Mouse (Mus musculus): Measurements from ENCODE around the gene Ush1g. TPM values are rescaled to one million over a fixed set of nuclear protein-coding genes. Genes with fewer than 3 reads are reported as not detected.

Gene Ush1g
- polyA plus RNA-seq, 1 experiment from 2014 or later: not detected

GRCm38 (mm10) chr11:115353375-115353774 lies 31.5 kb upstream of the Ush1g start:
- 83% methylated on average over 5 of the region's 5 CpGs for WGBS
- Histone ChIP-seq H3K4me2 (replicated peaks; ENCODE audit: low read depth, low read length) (no peak overlapping the region), H3K9me3 (ENCODE audit: low read length) (no peaks in the 10 kb centered on the region), H3K9ac (replicated peaks; ENCODE audit: low read depth) (no peak overlapping the region), H3K27ac (ENCODE audit: low read length) (no peak overlapping the region), H3K4me3 (ENCODE audit: low read depth, low read length) (no peak overlapping the region), H3K27me3 (replicated peaks; ENCODE audit: insufficient read depth, low read length) (no peaks in the 10 kb centered on the region), H3K4me1 (ENCODE audit: insufficient read depth, low read depth, low read length) (no peaks in the 10 kb centered on the region), H3K36me3 (ENCODE audit: insufficient read depth, low read length) (peaks cover 3% of the 10 kb centered on the region; the same call in 1 of the 2 replicates)
- DNase-seq (ENCODE audit: low spot score): no peak
- TF ChIP-seq EP300 (IDR thresholded peaks at IDR 0.05) (no peak), CTCF (IDR thresholded peaks at IDR 0.05) (no peak)
- ATAC-seq: no peak

- 24% methylated on average over 3 of the region's 4 CpGs for WGBS
- H3K4me3 ChIP-seq (ENCODE audit: low read depth, low read length): no peak overlapping the region
Measured at GRCm38 (mm10) chr11:115349976-115350375, 28.1 kb upstream of the Ush1g start.

GRCm38 (mm10) chr11:115348681-115349248 lies 26.9 kb upstream of the Ush1g start:
- Histone ChIP-seq H3K4me3 (ENCODE audit: low read depth, low read length) (no peak overlapping the region), H3K36me3 (ENCODE audit: insufficient read depth, low read length) (peaks cover 3% of the 10 kb centered on the region; the same call in 1 of the 2 replicates), H3K27me3 (replicated peaks; ENCODE audit: insufficient read depth, low read length) (0 out of 2 replicates have a peak, but pooled peaks cover 4% of the 10 kb centered on the region), H3K4me1 (ENCODE audit: insufficient read depth, low read depth, low read length) (no peaks in the 10 kb centered on the region), H3K4me2 (replicated peaks; ENCODE audit: low read depth, low read length) (no peak overlapping the region), H3K9ac (replicated peaks; ENCODE audit: low read depth) (no peak overlapping the region), H3K9me3 (ENCODE audit: low read length) (no peaks in the 10 kb centered on the region), H3K27ac (ENCODE audit: low read length) (no peak overlapping the region)
- DNase-seq (ENCODE audit: low spot score): no peak
- ATAC-seq: no peak
- TF ChIP-seq CTCF (IDR thresholded peaks at IDR 0.05): no peak
- no peak for TF ChIP-seq EP300 (IDR thresholded peaks at IDR 0.05)
- 39% methylated on average over 17 of the region's 17 CpGs for WGBS

More at GRCm38 (mm10) chr11:115349976-115350375, 28.1 kb upstream of the Ush1g start:
- no peaks in the 10 kb centered on the region for H3K9me3 ChIP-seq (ENCODE audit: low read length)
- TF ChIP-seq EP300 (IDR thresholded peaks at IDR 0.05): no peak
- TF ChIP-seq CTCF (IDR thresholded peaks at IDR 0.05): no peak
- H3K4me1 ChIP-seq (ENCODE audit: insufficient read depth, low read depth, low read length): no peaks in the 10 kb centered on the region
- H3K27ac ChIP-seq (ENCODE audit: low read length): no peak overlapping the region
- no peak overlapping the region for H3K9ac ChIP-seq (replicated peaks; ENCODE audit: low read depth)
- peaks cover 3% of the 10 kb centered on the region; the same call in 1 of the 2 replicates for H3K36me3 ChIP-seq (ENCODE audit: insufficient read depth, low read length)
- ATAC-seq (no peak), DNase-seq (ENCODE audit: low spot score) (no peak)
- H3K27me3 ChIP-seq (replicated peaks; ENCODE audit: insufficient read depth, low read length): 0 out of 2 replicates have a peak, but pooled peaks cover 4% of the 10 kb centered on the region
- H3K4me2 ChIP-seq (replicated peaks; ENCODE audit: low read depth, low read length): no peak overlapping the region

GRCm38 (mm10) chr11:115345515-115345914 lies 23.7 kb upstream of the Ush1g start:
- no peak overlapping the region for H3K4me3 ChIP-seq (ENCODE audit: low read depth, low read length)
- 30% methylated on average over 7 of the region's 7 CpGs for WGBS
- H3K4me2 ChIP-seq (replicated peaks; ENCODE audit: low read depth, low read length): no peak overlapping the region
- ATAC-seq (no peak), DNase-seq (ENCODE audit: low spot score) (no peak)
- TF ChIP-seq EP300 (IDR thresholded peaks at IDR 0.05): no peak
- no peak for TF ChIP-seq CTCF (IDR thresholded peaks at IDR 0.05)
- 0 out of 2 replicates have a peak, but pooled peaks cover 4% of the 10 kb centered on the region for H3K27me3 ChIP-seq (replicated peaks; ENCODE audit: insufficient read depth, low read length)
- H3K36me3 ChIP-seq (ENCODE audit: insufficient read depth, low read length): no peaks in the 10 kb centered on the region
- no peak overlapping the region for H3K9ac ChIP-seq (replicated peaks; ENCODE audit: low read depth)
- no peaks in the 10 kb centered on the region for H3K4me1 ChIP-seq (ENCODE audit: insufficient read depth, low read depth, low read length)
- no peak overlapping the region for H3K27ac ChIP-seq (ENCODE audit: low read length)
- no peaks in the 10 kb centered on the region for H3K9me3 ChIP-seq (ENCODE audit: low read length)

GRCm38 (mm10) chr11:115344967-115345366 lies 23.1 kb upstream of the Ush1g start:
- H3K36me3 ChIP-seq (ENCODE audit: insufficient read depth, low read length): no peaks in the 10 kb centered on the region
- H3K27me3 ChIP-seq (replicated peaks; ENCODE audit: insufficient read depth, low read length): 0 out of 2 replicates have a peak, but pooled peaks cover 4% of the 10 kb centered on the region
- H3K9ac ChIP-seq (replicated peaks; ENCODE audit: low read depth): no peak overlapping the region
- no peak overlapping the region for H3K4me3 ChIP-seq (ENCODE audit: low read depth, low read length)
- TF ChIP-seq EP300 (IDR thresholded peaks at IDR 0.05) (no peak), CTCF (IDR thresholded peaks at IDR 0.05) (no peak)
- H3K4me2 ChIP-seq (replicated peaks; ENCODE audit: low read depth, low read length): no peak overlapping the region
- H3K9me3 ChIP-seq (ENCODE audit: low read length): no peaks in the 10 kb centered on the region
- no peak for DNase-seq (ENCODE audit: low spot score)
- ATAC-seq: no peak
- H3K27ac ChIP-seq (ENCODE audit: low read length): no peak overlapping the region
- 13% methylated on average over 11 of the region's 12 CpGs for WGBS
- no peaks in the 10 kb centered on the region for H3K4me1 ChIP-seq (ENCODE audit: insufficient read depth, low read depth, low read length)

- Histone ChIP-seq H3K27me3 (replicated peaks; ENCODE audit: insufficient read depth, low read length) (no peaks in the 10 kb centered on the region), H3K4me2 (replicated peaks; ENCODE audit: low read depth, low read length) (no peak overlapping the region), H3K36me3 (ENCODE audit: insufficient read depth, low read length) (no peaks in the 10 kb centered on the region), H3K27ac (ENCODE audit: low read length) (no peak overlapping the region), H3K9me3 (ENCODE audit: low read length) (no peaks in the 10 kb centered on the region), H3K4me1 (ENCODE audit: insufficient read depth, low read depth, low read length) (no peaks in the 10 kb centered on the region), H3K9ac (replicated peaks; ENCODE audit: low read depth) (no peak overlapping the region), H3K4me3 (ENCODE audit: low read depth, low read length) (no peak overlapping the region)
- ATAC-seq (no peak), DNase-seq (ENCODE audit: low spot score) (no peak)
- TF ChIP-seq CTCF (IDR thresholded peaks at IDR 0.05) (no peak), EP300 (IDR thresholded peaks at IDR 0.05) (no peak)
- WGBS: 64% methylated on average over 6 of the region's 6 CpGs
Measured at GRCm38 (mm10) chr11:115341866-115342265, 20.0 kb upstream of the Ush1g start.

Measured in lung, postnatal 0 days (tissue).